Mouse (Mus musculus): ENCODE measurements around the gene Fbp1. TPM values are rescaled to one million over a fixed set of nuclear protein-coding genes. Genes with fewer than 3 reads are reported as not detected.
"Not testable (repeated sequence)": the region's sequence is repeated elsewhere in the genome, so short reads cannot be mapped to it uniquely, and the experiment has no call there.

Gene Fbp1
- 0.35 TPM in 1 of 2 replicates, not detected in the other for polyA plus RNA-seq (2014; fragmentation: Nextera tagmentation; extraction: Ambion mirVana)

DNA sequence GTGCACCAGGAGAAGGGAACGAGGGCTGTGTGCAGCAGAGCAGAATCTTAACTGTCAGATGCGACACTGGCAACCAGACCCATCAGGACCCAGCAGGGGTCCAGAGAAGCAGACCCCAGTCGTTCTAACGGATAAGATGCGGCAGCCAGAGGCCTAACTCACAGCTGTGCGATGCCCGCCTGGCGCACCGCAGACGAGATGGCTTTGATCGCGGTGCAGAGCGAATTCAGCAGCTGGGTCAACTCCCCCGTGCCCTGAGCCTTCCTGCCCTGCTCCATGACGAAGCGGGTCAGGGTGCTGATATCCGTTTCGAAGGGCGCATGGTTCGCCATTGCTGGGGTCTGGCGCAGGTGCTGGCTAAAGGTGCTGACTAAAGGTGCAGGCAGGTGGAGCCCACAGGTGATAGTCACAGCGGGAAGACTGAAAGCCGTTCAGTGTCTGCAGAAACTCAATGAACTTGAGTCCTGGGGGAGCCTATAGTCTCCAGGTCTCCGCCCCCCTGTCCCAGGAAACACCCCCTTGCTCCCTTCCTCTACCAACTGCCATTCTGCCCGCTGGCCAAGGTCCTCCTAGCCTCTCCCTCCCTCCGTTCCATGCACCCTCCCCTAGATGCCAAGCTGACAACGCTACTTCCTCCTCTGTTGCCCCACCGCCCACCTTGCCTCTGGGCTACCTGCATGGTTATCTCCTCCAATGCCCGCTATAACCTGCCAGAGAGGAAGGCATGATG, at the start of gene Fbp1:
Gene Fbp1, minus strand, starts transcription at position 571 of the 730 bp plus-strand sequence.
- H3K36me3 ChIP-seq (ENCODE audit: control insufficient read depth, insufficient read depth, low read length) = no peaks in the 10 kb centered on the region
- 5% methylated on average over 29 of the region's 29 CpGs for WGBS
- H3K4me1 ChIP-seq (ENCODE audit: control insufficient read depth in 2 of 2, insufficient read depth in 2 of 2, low read length in 2 of 2) = peaks cover 2 to 6% of the 10 kb centered on the region in 2 experiments; a peak in 2 of 4 replicates
- H3K4me2 ChIP-seq (ENCODE audit: low read length) = peak within 1 kb of the TSS; percentile 64
- ATAC-seq (ENCODE audit: insufficient number of reproducible peaks, insufficient read depth, low FRiP score, low read depth) = peak; percentile 17; the same call in 1 of the 2 replicates
- 0 out of 2 replicates have a peak, but pooled peaks cover 3% of the 10 kb centered on the region for H3K9me3 ChIP-seq (ENCODE audit: control insufficient read depth, low read length)
- peak within 1 kb of the TSS; percentile 18 to 29 for H3K4me3 ChIP-seq (ENCODE audit: control insufficient read depth in 1 of 2, insufficient read depth in 1 of 2, low read depth in 1 of 2, low read length in 2 of 2)
- H3K9ac ChIP-seq (ENCODE audit: low read length) = 0 out of 2 replicates have a peak within 1 kb of the TSS, but pooled peaks have one; percentile 21
- H3K27ac ChIP-seq (replicated peaks in 1 of 2; ENCODE audit: control insufficient read depth in 1 of 2, insufficient read depth in 1 of 2, low read depth in 2 of 2, low read length in 2 of 2) = no peak within 1 kb of the TSS
- peaks cover 38% of the 10 kb centered on the region for H3K27me3 ChIP-seq (ENCODE audit: control insufficient read depth, insufficient read depth, low read length)

DNA sequence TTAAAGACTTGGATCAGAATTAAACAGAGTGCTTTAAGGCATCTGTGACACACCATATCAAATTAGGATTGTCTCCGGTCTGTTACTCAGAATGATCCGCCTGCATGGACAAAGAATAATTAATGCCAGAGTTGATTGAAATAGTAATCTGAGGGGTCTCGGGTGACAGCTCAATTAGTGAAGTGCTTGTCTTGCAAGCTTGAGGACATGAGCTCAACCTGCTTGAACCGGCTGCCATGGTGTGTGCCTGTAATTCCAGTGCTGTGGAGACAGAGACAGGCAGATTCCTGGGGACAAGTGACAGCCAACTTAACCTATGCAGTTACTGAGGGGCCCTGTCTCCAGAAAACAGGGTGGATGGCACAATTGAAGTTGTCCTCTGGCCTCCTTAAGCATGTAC, 44.4 kb upstream of the Fbp1 start:
- 84% methylated on average over 4 of the region's 4 CpGs for WGBS
- no peak for ATAC-seq (ENCODE audit: insufficient number of reproducible peaks, insufficient read depth, low FRiP score, low read depth)
- Histone ChIP-seq H3K36me3 (ENCODE audit: control insufficient read depth, insufficient read depth, low read length) (no peaks in the 10 kb centered on the region), H3K4me2 (ENCODE audit: low read length) (no peak overlapping the region), H3K9me3 (ENCODE audit: control insufficient read depth, low read length) (no peaks in the 10 kb centered on the region), H3K9ac (ENCODE audit: low read length) (no peak overlapping the region), H3K4me3 (ENCODE audit: control insufficient read depth in 1 of 2, insufficient read depth in 1 of 2, low read depth in 1 of 2, low read length in 2 of 2) (no peak overlapping the region), H3K27me3 (ENCODE audit: control insufficient read depth, insufficient read depth, low read length) (no peaks in the 10 kb centered on the region), H3K4me1 (ENCODE audit: control insufficient read depth in 2 of 2, insufficient read depth in 2 of 2, low read length in 2 of 2) (no peaks in the 10 kb centered on the region), H3K27ac (replicated peaks in 1 of 2; ENCODE audit: control insufficient read depth in 1 of 2, insufficient read depth in 1 of 2, low read depth in 2 of 2, low read length in 2 of 2) (no peak overlapping the region)

DNA sequence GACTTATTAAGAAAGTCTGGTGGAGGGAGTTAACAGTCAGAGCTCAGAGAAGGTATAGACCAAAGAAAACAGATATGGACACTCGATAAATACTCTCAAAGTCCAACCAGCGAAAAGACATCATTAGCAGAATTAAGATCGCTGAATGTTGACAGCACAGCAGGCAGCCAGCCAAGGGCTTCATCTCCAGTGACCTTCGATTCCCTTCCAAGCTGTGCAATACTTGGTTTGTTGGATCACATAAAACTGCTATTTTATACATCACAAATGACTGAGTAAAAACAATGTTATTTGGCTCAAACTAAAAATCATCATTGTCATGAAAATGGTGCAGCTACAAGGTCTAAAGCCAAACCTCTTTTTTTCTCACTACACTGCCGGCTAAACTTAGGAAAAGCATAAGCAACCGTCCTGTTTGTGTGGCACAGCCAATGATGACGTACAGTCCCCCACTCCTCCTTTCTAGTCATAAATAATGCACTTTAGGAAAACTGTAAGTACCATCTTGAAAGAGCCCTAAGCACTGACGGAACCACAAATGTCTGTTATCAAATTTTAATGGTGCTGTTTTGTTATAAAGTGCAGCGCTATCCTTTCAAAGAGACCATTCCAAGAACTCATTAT, 41.8 kb upstream of the Fbp1 start:
- H3K36me3 ChIP-seq (ENCODE audit: control insufficient read depth, insufficient read depth, low read length) = no peaks in the 10 kb centered on the region
- no peak overlapping the region for H3K4me3 ChIP-seq (ENCODE audit: control insufficient read depth in 1 of 2, insufficient read depth in 1 of 2, low read depth in 1 of 2, low read length in 2 of 2)
- H3K4me1 ChIP-seq (ENCODE audit: control insufficient read depth in 2 of 2, insufficient read depth in 2 of 2, low read length in 2 of 2) = no peaks in the 10 kb centered on the region
- 74% methylated on average over 9 of the region's 9 CpGs for WGBS
- no peak for ATAC-seq (ENCODE audit: insufficient number of reproducible peaks, insufficient read depth, low FRiP score, low read depth)
- H3K9ac ChIP-seq (ENCODE audit: low read length) = no peak overlapping the region
- no peaks in the 10 kb centered on the region for H3K9me3 ChIP-seq (ENCODE audit: control insufficient read depth, low read length)
- H3K27ac ChIP-seq (replicated peaks in 1 of 2; ENCODE audit: control insufficient read depth in 1 of 2, insufficient read depth in 1 of 2, low read depth in 2 of 2, low read length in 2 of 2) = no peak overlapping the region
- H3K27me3 ChIP-seq (ENCODE audit: control insufficient read depth, insufficient read depth, low read length) = no peaks in the 10 kb centered on the region
- H3K4me2 ChIP-seq (ENCODE audit: low read length) = no peak overlapping the region

DNA sequence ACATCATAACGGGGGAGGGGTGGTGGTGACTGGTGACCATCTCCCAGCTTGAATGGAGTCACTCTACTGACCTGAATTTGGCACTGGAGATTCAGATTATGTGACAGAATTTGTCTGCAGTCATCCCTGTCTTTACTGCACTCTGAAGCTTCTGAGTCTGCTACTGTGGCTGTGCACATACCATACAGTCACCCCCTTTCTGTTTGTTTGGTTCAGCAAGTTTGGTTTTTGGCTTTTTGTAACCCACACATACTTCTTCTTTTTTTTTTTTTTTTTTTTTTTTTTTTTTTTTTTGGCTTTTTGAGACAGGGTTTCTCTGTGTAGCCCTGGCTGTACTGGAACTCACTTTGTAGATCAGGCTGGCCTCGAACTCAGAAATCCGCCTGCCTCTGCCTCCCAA, 41.1 kb upstream of the Fbp1 start:
- not testable (repeated sequence) for H3K27ac ChIP-seq (replicated peaks in 1 of 2; ENCODE audit: control insufficient read depth in 1 of 2, insufficient read depth in 1 of 2, low read depth in 2 of 2, low read length in 2 of 2); H3K9me3 ChIP-seq (ENCODE audit: control insufficient read depth, low read length); H3K27me3 ChIP-seq (ENCODE audit: control insufficient read depth, insufficient read depth, low read length); H3K4me3 ChIP-seq (ENCODE audit: control insufficient read depth in 1 of 2, insufficient read depth in 1 of 2, low read depth in 1 of 2, low read length in 2 of 2); H3K4me2 ChIP-seq (ENCODE audit: low read length); ATAC-seq (ENCODE audit: insufficient number of reproducible peaks, insufficient read depth, low FRiP score, low read depth); H3K36me3 ChIP-seq (ENCODE audit: control insufficient read depth, insufficient read depth, low read length); H3K4me1 ChIP-seq (ENCODE audit: control insufficient read depth in 2 of 2, insufficient read depth in 2 of 2, low read length in 2 of 2); H3K9ac ChIP-seq (ENCODE audit: low read length)
- 93% methylated on average over 3 of the region's 3 CpGs for WGBS

DNA sequence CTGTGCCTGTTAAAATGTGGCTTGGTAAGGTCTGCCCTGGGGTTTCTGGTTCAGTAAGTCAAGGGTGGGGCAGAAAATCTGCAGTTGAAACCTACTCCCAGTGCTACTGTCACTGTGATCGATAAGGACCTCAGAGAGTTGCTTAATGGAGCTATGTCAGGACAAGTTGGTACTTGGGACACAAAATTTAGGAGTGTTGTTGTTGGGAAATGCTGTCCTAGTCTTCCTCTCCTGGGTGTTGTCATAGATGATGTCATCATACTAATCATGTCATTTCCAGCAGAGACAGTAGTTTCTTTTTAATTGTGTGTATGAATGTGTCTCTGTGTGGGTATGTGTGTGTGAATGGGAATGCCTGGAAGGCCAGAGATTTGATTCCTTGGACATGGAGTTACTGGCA, 39.4 kb upstream of the Fbp1 start:
- 83% methylated on average over 1 of the region's 1 CpGs for WGBS
- H3K9ac ChIP-seq (ENCODE audit: low read length) = no peak overlapping the region

DNA sequence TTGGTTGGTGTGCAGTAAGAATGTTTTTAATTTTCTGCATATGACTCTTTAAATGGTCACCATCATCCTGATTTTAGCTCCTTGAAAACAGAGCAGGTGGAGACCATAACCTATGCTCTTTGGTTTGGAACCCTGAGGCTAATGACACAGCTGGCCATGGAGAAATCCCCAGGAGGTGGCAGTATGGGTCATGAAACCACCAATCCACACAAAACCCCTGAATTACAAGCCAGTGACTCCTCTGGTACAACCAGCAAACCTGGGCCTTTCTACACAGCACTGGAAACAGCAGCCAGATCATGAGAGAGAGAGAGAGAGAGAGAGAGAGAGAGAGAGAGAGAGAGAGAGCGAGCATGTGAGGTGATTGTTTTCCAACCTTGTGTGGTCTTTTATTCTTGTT, 38.4 kb upstream of the Fbp1 start:
- ATAC-seq (ENCODE audit: insufficient number of reproducible peaks, insufficient read depth, low FRiP score, low read depth) = no peak; the same call in 1 of the 2 replicates
- Histone ChIP-seq H3K27me3 (ENCODE audit: control insufficient read depth, insufficient read depth, low read length) (no peaks in the 10 kb centered on the region), H3K9me3 (ENCODE audit: control insufficient read depth, low read length) (no peaks in the 10 kb centered on the region)

More for the DNA sequence above, 39.4 kb upstream of the Fbp1 start:
- Histone ChIP-seq H3K27me3 (ENCODE audit: control insufficient read depth, insufficient read depth, low read length) (no peaks in the 10 kb centered on the region), H3K4me3 (ENCODE audit: control insufficient read depth in 1 of 2, insufficient read depth in 1 of 2, low read depth in 1 of 2, low read length in 2 of 2) (no peak overlapping the region), H3K4me1 (ENCODE audit: control insufficient read depth in 2 of 2, insufficient read depth in 2 of 2, low read length in 2 of 2) (peaks cover 0 to 3% of the 10 kb centered on the region in 2 experiments; a peak in 1 of 4 replicates), H3K4me2 (ENCODE audit: low read length) (no peak overlapping the region), H3K36me3 (ENCODE audit: control insufficient read depth, insufficient read depth, low read length) (no peaks in the 10 kb centered on the region), H3K27ac (replicated peaks in 1 of 2; ENCODE audit: control insufficient read depth in 1 of 2, insufficient read depth in 1 of 2, low read depth in 2 of 2, low read length in 2 of 2) (no peak overlapping the region), H3K9me3 (ENCODE audit: control insufficient read depth, low read length) (no peaks in the 10 kb centered on the region)
- ATAC-seq (ENCODE audit: insufficient number of reproducible peaks, insufficient read depth, low FRiP score, low read depth) = no peak

DNA sequence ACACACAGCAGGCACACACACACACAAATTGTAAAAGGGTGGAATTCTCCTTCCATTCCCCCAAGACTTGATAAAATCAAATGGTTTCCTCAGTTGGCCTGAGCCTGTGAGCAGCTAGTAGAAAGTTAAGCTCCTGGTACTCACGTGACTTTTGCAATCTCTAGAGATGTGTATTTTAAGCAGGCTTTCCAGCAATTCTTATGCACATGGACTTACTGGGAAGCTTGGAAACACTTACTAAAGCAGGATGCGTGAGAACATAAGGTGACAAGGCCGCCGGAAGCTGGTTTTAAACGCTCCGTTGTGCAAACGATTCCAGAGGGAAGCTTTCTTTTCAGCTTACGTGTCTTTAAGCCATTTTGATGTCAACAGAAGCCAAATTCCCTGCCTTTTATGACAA, 35.1 kb upstream of the Fbp1 start:
- no peak overlapping the region for H3K27ac ChIP-seq (replicated peaks in 1 of 2; ENCODE audit: control insufficient read depth in 1 of 2, insufficient read depth in 1 of 2, low read depth in 2 of 2, low read length in 2 of 2)
- H3K27me3 ChIP-seq (ENCODE audit: control insufficient read depth, insufficient read depth, low read length) = no peaks in the 10 kb centered on the region
- ATAC-seq (ENCODE audit: insufficient number of reproducible peaks, insufficient read depth, low FRiP score, low read depth) = no peak

More for the DNA sequence above, 38.4 kb upstream of the Fbp1 start:
- H3K27ac ChIP-seq (replicated peaks in 1 of 2; ENCODE audit: control insufficient read depth in 1 of 2, insufficient read depth in 1 of 2, low read depth in 2 of 2, low read length in 2 of 2) = no peak overlapping the region
- peaks cover 0 to 3% of the 10 kb centered on the region in 2 experiments; a peak in 1 of 4 replicates for H3K4me1 ChIP-seq (ENCODE audit: control insufficient read depth in 2 of 2, insufficient read depth in 2 of 2, low read length in 2 of 2)
- no peak overlapping the region for H3K9ac ChIP-seq (ENCODE audit: low read length)
- no peak overlapping the region for H3K4me3 ChIP-seq (ENCODE audit: control insufficient read depth in 1 of 2, insufficient read depth in 1 of 2, low read depth in 1 of 2, low read length in 2 of 2)
- 61% methylated on average over 1 of the region's 1 CpGs for WGBS
- H3K4me2 ChIP-seq (ENCODE audit: low read length) = no peak overlapping the region
- no peaks in the 10 kb centered on the region for H3K36me3 ChIP-seq (ENCODE audit: control insufficient read depth, insufficient read depth, low read length)

More for the DNA sequence above, 35.1 kb upstream of the Fbp1 start:
- H3K4me1 ChIP-seq (ENCODE audit: control insufficient read depth in 2 of 2, insufficient read depth in 2 of 2, low read length in 2 of 2) = peaks cover 0 to 3% of the 10 kb centered on the region in 2 experiments; a peak in 1 of 4 replicates
- H3K4me3 ChIP-seq (ENCODE audit: control insufficient read depth in 1 of 2, insufficient read depth in 1 of 2, low read depth in 1 of 2, low read length in 2 of 2) = no peak overlapping the region
- H3K36me3 ChIP-seq (ENCODE audit: control insufficient read depth, insufficient read depth, low read length) = no peaks in the 10 kb centered on the region
- H3K4me2 ChIP-seq (ENCODE audit: low read length) = no peak overlapping the region
- WGBS = 62% methylated on average over 8 of the region's 8 CpGs
- no peak overlapping the region for H3K9ac ChIP-seq (ENCODE audit: low read length)
- H3K9me3 ChIP-seq (ENCODE audit: control insufficient read depth, low read length) = no peaks in the 10 kb centered on the region
